Mouse (Mus musculus) layer of hippocampus, adult 8-10 months (tissue): ENCODE measurements around the gene Hist1h3h. TPM values are rescaled to one million over a fixed set of nuclear protein-coding genes. Genes with fewer than 3 reads are reported as not detected.
"Not testable (repeated sequence)": the region's sequence is repeated elsewhere in the genome, so short reads cannot be mapped to it uniquely, and the experiment has no call there.

Experiments
- DNase-seq, 2 experiments: peaks; one replicate each; pipeline ENCODE4 v3.0.0; 2022; ENCODE audit warnings: low spot score in 2 of 2
- total RNA-seq, 4 experiments: library from RNA; stranded (reverse); gene quantifications; 2 replicates each; pipeline ENCODE4 v1.2.4; 2022

Hist1h3h gene
- total RNA-seq: 10 to 100 TPM; 30.3 to 49.1 (median 42.8) TPM

GRCm38 (mm10) chr13:21717397-21718357, at the start of gene Hist1h3h:
TSS of gene Hist1h3h (plus strand) at chr13:21717659.
- DNase-seq: peak; percentile 86 to 92

GRCm38 (mm10) chr13:21677305-21677704, 40.2 kb upstream of the Hist1h3h start, which contains the start of gene Olfr1360:
TSS of gene Olfr1360 (minus strand) at chr13:21677405.
- no peak for DNase-seq

GRCm38 (mm10) chr13:21697811-21698210, 19.6 kb upstream of the Hist1h3h start, which contains the start of gene Olfr1359:
TSS of gene Olfr1359 (plus strand) at chr13:21698111.
- no peak for DNase-seq

GRCm38 (mm10) chr13:21706669-21707068, 10.8 kb upstream of the Hist1h3h start:
- no peak for DNase-seq

GRCm38 (mm10) chr13:21710031-21710711, 7.3 kb upstream of the Hist1h3h start:
- peak; percentile 74 to 89 for DNase-seq

GRCm38 (mm10) chr13:21710821-21711525, 6.5 kb upstream of the Hist1h3h start:
- peak; percentile 65 to 88 for DNase-seq

GRCm38 (mm10) chr13:21711698-21712097, 5.8 kb upstream of the Hist1h3h start:
- DNase-seq: no peak

- peak; percentile 38 to 68 for DNase-seq
Observed at GRCm38 (mm10) chr13:21714725-21715124, 2.7 kb upstream of the Hist1h3h start.

- DNase-seq: no peak
Observed at GRCm38 (mm10) chr13:21715131-21715863, 2.2 kb upstream of the Hist1h3h start.

GRCm38 (mm10) chr13:21715864-21716539, 1.5 kb upstream of the Hist1h3h start, which contains the start of the genes Hist1h2bl and Hist1h2ai:
TSS of gene Hist1h2bl (minus strand) at chr13:21716143.
TSS of gene Hist1h2ai (plus strand) at chr13:21716422.
- peak; percentile 86 to 92 for DNase-seq

- not testable (repeated sequence) for DNase-seq
Observed at GRCm38 (mm10) chr13:21716540-21717391, 693 bp upstream of the Hist1h3h start.

GRCm38 (mm10) chr13:21718381-21719080, 1.1 kb downstream of the Hist1h3h start:
- DNase-seq: no peak

- not testable (repeated sequence) for DNase-seq
Observed at GRCm38 (mm10) chr13:21721107-21721756, 3.8 kb downstream of the Hist1h3h start.

- DNase-seq: peak; percentile 60 to 65
Observed at GRCm38 (mm10) chr13:21721757-21722372, 4.4 kb downstream of the Hist1h3h start, which contains the start of gene Hist1h2bm. TSS of gene Hist1h2bm (plus strand) at chr13:21722044.

GRCm38 (mm10) chr13:21722373-21722925, 5.0 kb downstream of the Hist1h3h start:
- DNase-seq: no peak

GRCm38 (mm10) chr13:21722993-21723836, 5.8 kb downstream of the Hist1h3h start:
- DNase-seq: no peak
